14 mouse cellular contexts compared by ENCODE assay signal in the genomic region with DNA sequence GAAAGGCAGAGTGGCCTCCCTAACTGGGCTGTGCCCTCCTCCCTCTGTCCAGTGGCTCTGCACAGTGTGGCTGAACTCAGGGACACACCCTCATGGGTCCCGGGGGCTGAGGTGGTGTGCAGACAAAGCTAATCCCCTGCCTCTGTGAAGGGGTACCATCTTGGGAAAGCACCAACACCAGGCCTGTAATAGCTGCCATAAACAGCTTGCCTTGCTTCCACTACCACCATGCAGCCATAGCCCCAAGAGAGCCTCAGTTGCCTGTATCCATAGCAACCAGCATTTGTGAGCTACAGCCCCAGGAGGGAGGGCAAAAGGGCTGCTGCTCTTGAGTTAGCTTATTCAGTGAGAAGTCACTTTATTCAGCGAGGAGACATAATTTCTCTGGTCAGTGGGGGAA. TPM values are rescaled to one million over a fixed set of nuclear protein-coding genes. Genes with fewer than 3 reads are reported as not detected.
DNase-seq lines count a peak whose midpoint lies in the region; ATAC-seq lines count a peak whose summit lies in the region.
"Had no signal": no experiment of that assay in that cellular context is flagged by ENCODE, and none has a peak within 500 bp of the region (broad histone marks: within the 10 kb centered on the region; RNA-seq: fewer than 3 reads in every experiment).

No protein-coding gene starts in this region.

- WGBS in embryonic facial prominence, embryonic 10.5 days = 38% methylated on average over 2 of the region's 2 CpGs
- 17% methylated on average over 2 of the region's 2 CpGs for WGBS in hindbrain, embryonic 11.5 days
- 1% methylated on average over 2 of the region's 2 CpGs for WGBS in midbrain, embryonic 15.5 days

- H3K9ac ChIP-seq in hindbrain, embryonic 11.5 days (ENCODE audit: low read depth, low read length) = peak overlapping the region; percentile 34; the same call in 1 of the 2 replicates
- H3K9ac ChIP-seq in midbrain, embryonic 15.5 days = no peak overlapping the region
- H3K9ac ChIP-seq: heart, embryonic 13.5 days; intestine, embryonic 15.5 days; limb, embryonic 13.5 days had no signal

- no peak overlapping the region for H3K4me3 ChIP-seq in embryonic facial prominence, embryonic 10.5 days
- H3K4me3 ChIP-seq in hindbrain, embryonic 11.5 days (ENCODE audit: low read depth, low read length) = no peak overlapping the region
- H3K4me3 ChIP-seq in midbrain, embryonic 15.5 days = no peak overlapping the region
- H3K4me3 ChIP-seq: heart, embryonic 13.5 days; intestine, embryonic 15.5 days; limb, embryonic 13.5 days had no signal

- no peaks in the 10 kb centered on the region for H3K27me3 ChIP-seq in embryonic facial prominence, embryonic 10.5 days (replicated peaks; ENCODE audit: low read depth, poor library complexity, severe bottlenecking)
- H3K27me3 ChIP-seq in hindbrain, embryonic 11.5 days (ENCODE audit: control insufficient read depth, insufficient read depth, low read length) = no peaks in the 10 kb centered on the region
- no peaks in the 10 kb centered on the region for H3K27me3 ChIP-seq in midbrain, embryonic 15.5 days (replicated peaks)
- H3K27me3 ChIP-seq: intestine, embryonic 15.5 days had no signal

- peaks cover 33% of the 10 kb centered on the region for H3K4me1 ChIP-seq in embryonic facial prominence, embryonic 10.5 days
- H3K4me1 ChIP-seq in hindbrain, embryonic 11.5 days (replicated peaks; ENCODE audit: control insufficient read depth, insufficient read depth, low read length) = peaks cover 24% of the 10 kb centered on the region
- peaks cover 43% of the 10 kb centered on the region for H3K4me1 ChIP-seq in midbrain, embryonic 15.5 days
- H3K4me1 ChIP-seq: heart, embryonic 13.5 days; intestine, embryonic 15.5 days had no signal

- H3K9me3 ChIP-seq in embryonic facial prominence, embryonic 10.5 days = no peaks in the 10 kb centered on the region
- no peaks in the 10 kb centered on the region for H3K9me3 ChIP-seq in hindbrain, embryonic 11.5 days (ENCODE audit: control insufficient read depth, low read length)
- no peaks in the 10 kb centered on the region for H3K9me3 ChIP-seq in midbrain, embryonic 15.5 days
- H3K9me3 ChIP-seq: heart, embryonic 13.5 days; intestine, embryonic 15.5 days; limb, embryonic 13.5 days had no signal

- peak; percentile 87 for ATAC-seq in hindbrain, embryonic 11.5 days (ENCODE audit: low FRiP score)
- ATAC-seq in midbrain, embryonic 15.5 days (replicated peaks) = peak; percentile 83
- ATAC-seq: intestine, embryonic 15.5 days; lung, postnatal 0 days had no signal

- peak; percentile 50 for DNase-seq in MN1 (ENCODE audit: low spot score)
- peak; percentile 41 for DNase-seq in embryonic facial prominence, embryonic 10.5 days (ENCODE audit: low spot score)
- peak; percentile 71 for DNase-seq in hindbrain, embryonic 11.5 days (ENCODE audit: low spot score)
- DNase-seq in adrenal gland, adult 8-10 months = no peak
- no peak for DNase-seq in right cerebral cortex, postnatal 10 days (ENCODE audit: low spot score in 2 of 2)
- DNase-seq in cerebellum, postnatal 25 days = no peak
- no peak for DNase-seq in yolk sac, embryonic 10.5 days (ENCODE audit: low spot score)
- DNase-seq: cerebellum, postnatal 36 days; thymus, postnatal 4 days had no signal

- H3K4me2 ChIP-seq in hindbrain, embryonic 11.5 days (replicated peaks; ENCODE audit: low read depth, low read length) = no peak overlapping the region
- peak overlapping the region; percentile 7; the same call in 1 of the 2 replicates for H3K4me2 ChIP-seq in midbrain, embryonic 15.5 days
- H3K4me2 ChIP-seq: heart, embryonic 13.5 days; intestine, embryonic 15.5 days; limb, embryonic 13.5 days had no signal

- no peaks in the 10 kb centered on the region for H3K36me3 ChIP-seq in embryonic facial prominence, embryonic 10.5 days (replicated peaks)
- H3K36me3 ChIP-seq in hindbrain, embryonic 11.5 days (ENCODE audit: control insufficient read depth, insufficient read depth, low read length) = no peaks in the 10 kb centered on the region
- no peaks in the 10 kb centered on the region for H3K36me3 ChIP-seq in midbrain, embryonic 15.5 days (replicated peaks)
- H3K36me3 ChIP-seq: heart, embryonic 13.5 days; intestine, embryonic 15.5 days; limb, embryonic 13.5 days had no signal

- H3K27ac ChIP-seq in embryonic facial prominence, embryonic 10.5 days (replicated peaks) = 0 out of 2 replicates have a peak overlapping the region, but pooled peaks have one; percentile 57
- peak overlapping the region; percentile 87 for H3K27ac ChIP-seq in hindbrain, embryonic 11.5 days (ENCODE audit: low read depth, low read length)
- peak overlapping the region; percentile 79 for H3K27ac ChIP-seq in midbrain, embryonic 15.5 days
- H3K27ac ChIP-seq: heart, embryonic 13.5 days; intestine, embryonic 15.5 days; limb, embryonic 13.5 days had no signal

RNA-seq across cellular contexts. Expression of a gene that starts 45.4 kb away (rescaled TPM):
- polyA plus RNA-seq in embryonic facial prominence, embryonic 10.5 days (2016; fragmentation: Nextera tagmentation; extraction: Ambion mirVana) = 5.2 and 6.4 TPM in 2 replicates
- 26.9 and 38.0 TPM in 2 replicates for polyA plus RNA-seq in hindbrain, embryonic 11.5 days (2014; fragmentation: Nextera tagmentation; extraction: Ambion mirVana)
- polyA plus RNA-seq in midbrain, embryonic 15.5 days (2015; fragmentation: Nextera tagmentation; extraction: Ambion mirVana) = 46.0 and 52.3 TPM in 2 replicates
- 10 to 100 TPM in 1 of 4 experiments, 1 to 10 TPM in 3; 3.9 to 12.0 (median 7.8) TPM for total RNA-seq in adrenal gland, adult 8-10 months (2022)

Comparison
In these comparisons a context has a peak if more than half of its experiments do, and no peak if none do; other contexts are left out.
1. DNase-seq: peak in MN1 (single experiment), embryonic facial prominence, embryonic 10.5 days (single experiment) and hindbrain, embryonic 11.5 days (single experiment); none in adrenal gland, adult 8-10 months (single experiment), right cerebral cortex, postnatal 10 days (0 of 2), cerebellum, postnatal 25 days (0 of 2) and yolk sac, embryonic 10.5 days (single experiment).
2. Peak in every context shown above with its lines, with median percentiles within 50 percentile points of each other: H3K27ac ChIP-seq.